Mouse (Mus musculus): ENCODE measurements at regions not wholly inside any gene's neighbourhood (a gene's known extent, or its start where the extent isn't known, plus 50 kb on each side); places are given as distances from the start of the nearest gene placed in this dataset.

GRCm38 (mm10) chr9:50005757-50006576 lies 207.2 kb upstream of the Ncam1 start:
- TF ChIP-seq MYOD1 (IDR thresholded peaks at IDR 0.05; ENCODE audit: control insufficient read depth, insufficient read length, low read depth), result no peak
- no peak for TF ChIP-seq CTCF (IDR thresholded peaks at IDR 0.05; ENCODE audit: control insufficient read depth, insufficient read depth, insufficient read length)

All from C2C12 (cell line).